Mouse (Mus musculus) intestine, embryonic 16.5 days (tissue): ENCODE data around the gene Sgo1. TPM values are rescaled to one million over a fixed set of nuclear protein-coding genes. Genes with fewer than 3 reads are reported as not detected.

Source experiments
- ATAC-seq: fragments of 200-750 bp; cut with Nextera tagmentation; 2 replicates; pipeline ENCODE4 v1.8.0; 2017; ENCODE audit warnings: moderate TSS enrichment, moderate library complexity
- H3K27ac ChIP-seq: fragments of 300-500 bp; sonication (generic); 2 replicates; pipeline ENCODE4 v1.5.1; 2014; ENCODE audit warnings: mild to moderate bottlenecking, low read length
- H3K27me3 ChIP-seq: fragments of 300-500 bp; sonication (generic); replicated peaks from 2 replicates; pipeline ENCODE4 v1.6.1; 2014; ENCODE audit warnings: low read length, control low read depth, mixed read lengths; ENCODE audit not compliant: control insufficient read depth, insufficient read depth
- H3K36me3 ChIP-seq: fragments of 300-500 bp; sonication (generic); 2 replicates; pipeline ENCODE4 v1.6.1; 2014; ENCODE audit warnings: low read length, control low read depth; ENCODE audit not compliant: control insufficient read depth, insufficient read depth
- H3K4me1 ChIP-seq: fragments of 300-500 bp; sonication (generic); 2 replicates; pipeline ENCODE4 v1.6.1; 2014; ENCODE audit warnings: low read length, control low read depth, mixed read lengths; ENCODE audit not compliant: control insufficient read depth, insufficient read depth
- H3K4me2 ChIP-seq: fragments of 300-500 bp; sonication (generic); 2 replicates; pipeline ENCODE4 v1.6.1; 2014; ENCODE audit warnings: low read depth, low read length, control low read depth
- H3K4me3 ChIP-seq: fragments of 300-500 bp; sonication (generic); 2 replicates; pipeline ENCODE4 v1.5.1; 2014; ENCODE audit warnings: mild to moderate bottlenecking, low read length
- H3K9ac ChIP-seq: fragments of 300-500 bp; sonication (generic); 2 replicates; pipeline ENCODE4 v1.6.1; 2014; ENCODE audit warnings: low read depth, low read length
- H3K9me3 ChIP-seq: fragments of 300-500 bp; sonication (generic); 2 replicates; pipeline ENCODE4 v1.6.1; 2016; ENCODE audit warnings: low read length, control low read depth; ENCODE audit not compliant: control insufficient read depth
- whole genome bisulfite sequencing: fragments of 180-500 bp; shearing (Covaris S2); extraction: QIAGEN DNeasy Blood & Tissue Kit; methylation state at CpG from one replicate; pipeline ENCODE4 v1.1.7; 2014; 5-methylcytosine and 5-hydroxymethylcytosine counted together
- polyA plus RNA-seq: library from polyadenylated mRNA; unstranded; fragments of >200 nt; fragmentation: Nextera tagmentation; extraction: Ambion mirVana; gene quantifications from 2 replicates; pipeline ENCODE4 v1.2.1, GENCODE M21; 2015

Gene Sgo1
- polyA plus RNA-seq, 1 experiment from 2014 or later, result 24.7 TPM

DNA sequence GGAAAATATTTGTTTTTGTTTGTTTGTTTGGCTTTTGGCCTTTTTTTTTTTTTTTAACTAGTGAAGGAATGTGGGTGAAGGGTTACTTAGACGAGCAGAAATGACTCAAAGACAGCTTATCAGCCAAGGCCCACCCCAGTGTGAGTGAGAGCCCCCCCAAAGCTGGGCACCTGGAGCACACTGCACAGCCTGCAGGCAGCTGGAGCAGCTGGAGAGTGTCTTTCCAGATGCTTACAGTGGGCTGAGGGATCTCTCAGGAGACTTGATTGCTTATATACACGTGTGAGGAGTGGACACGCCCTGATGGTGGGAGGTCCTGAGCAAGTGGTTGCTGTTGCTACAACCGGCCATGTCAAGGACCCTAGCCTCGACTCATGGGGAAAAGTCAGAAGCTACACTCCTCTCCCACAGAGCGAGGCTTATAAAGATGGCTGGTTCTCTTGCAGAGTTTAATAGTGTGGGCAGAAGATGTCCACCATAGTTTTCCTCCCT, 32.7 kb downstream of the Sgo1 start:
- 57% methylated on average over 6 of the region's 6 CpGs for WGBS
- Histone ChIP-seq H3K4me1 (no peaks in the 10 kb centered on the region), H3K4me2 (no peak overlapping the region), H3K27me3 (no peaks in the 10 kb centered on the region), H3K27ac (no peak overlapping the region), H3K4me3 (no peak overlapping the region), H3K36me3 (peaks cover 3% of the 10 kb centered on the region; the same call in 1 of the 2 replicates), H3K9ac (no peak overlapping the region), H3K9me3 (no peaks in the 10 kb centered on the region)
- no peak for ATAC-seq

DNA sequence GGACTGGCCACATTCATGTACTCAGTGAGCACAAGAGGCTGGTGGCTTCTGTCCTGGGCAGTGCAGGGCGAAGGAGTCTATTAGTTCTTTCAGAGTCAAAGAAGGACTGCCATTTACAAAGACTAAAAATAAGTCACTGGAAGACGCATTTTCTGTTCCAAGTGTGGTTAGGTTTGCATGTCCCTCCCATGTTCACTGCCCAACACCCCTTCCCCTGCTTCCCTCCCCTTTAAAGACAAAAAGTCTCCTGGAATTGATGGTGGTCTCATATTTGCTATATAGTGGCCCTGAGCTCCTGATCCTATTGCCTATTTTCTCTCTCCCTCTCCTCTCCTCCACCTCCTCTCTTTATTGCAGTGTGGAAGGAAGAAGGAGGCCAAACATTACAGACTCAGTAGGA, 33.2 kb downstream of the Sgo1 start:
- H3K4me1 ChIP-seq, result no peaks in the 10 kb centered on the region
- H3K9ac ChIP-seq, result no peak overlapping the region
- WGBS, result 83% methylated on average over 2 of the region's 2 CpGs
- H3K4me2 ChIP-seq, result no peak overlapping the region
- no peaks in the 10 kb centered on the region for H3K27me3 ChIP-seq
- H3K36me3 ChIP-seq, result peaks cover 3% of the 10 kb centered on the region; the same call in 1 of the 2 replicates
- no peaks in the 10 kb centered on the region for H3K9me3 ChIP-seq
- no peak overlapping the region for H3K4me3 ChIP-seq
- H3K27ac ChIP-seq, result no peak overlapping the region
- no peak for ATAC-seq

DNA sequence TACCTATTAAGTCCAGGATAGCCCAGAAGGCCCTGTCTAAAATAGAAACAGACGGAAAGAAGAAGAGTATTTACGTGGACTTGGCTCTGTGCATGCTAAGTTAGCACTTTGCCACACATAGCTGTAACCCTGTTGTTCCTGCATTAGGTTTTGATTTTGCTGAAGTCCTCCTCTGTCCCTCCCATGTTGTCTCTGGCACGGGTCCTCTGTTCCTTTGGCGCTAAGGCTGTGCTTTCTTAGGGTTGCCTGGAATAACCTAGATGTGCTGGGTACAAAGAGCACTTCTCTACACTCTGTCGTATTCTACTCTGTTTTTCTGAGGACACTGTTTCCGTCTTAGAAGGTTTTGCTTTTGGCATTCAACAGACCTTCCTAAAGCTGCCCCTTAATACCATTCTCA, 34.1 kb downstream of the Sgo1 start:
- Histone ChIP-seq H3K4me1 (no peaks in the 10 kb centered on the region), H3K36me3 (peaks cover 3% of the 10 kb centered on the region; the same call in 1 of the 2 replicates), H3K9me3 (no peaks in the 10 kb centered on the region), H3K4me3 (no peak overlapping the region), H3K9ac (no peak overlapping the region), H3K27me3 (no peaks in the 10 kb centered on the region), H3K4me2 (no peak overlapping the region), H3K27ac (no peak overlapping the region)
- WGBS, result 89% methylated on average over 6 of the region's 6 CpGs
- ATAC-seq, result no peak

DNA sequence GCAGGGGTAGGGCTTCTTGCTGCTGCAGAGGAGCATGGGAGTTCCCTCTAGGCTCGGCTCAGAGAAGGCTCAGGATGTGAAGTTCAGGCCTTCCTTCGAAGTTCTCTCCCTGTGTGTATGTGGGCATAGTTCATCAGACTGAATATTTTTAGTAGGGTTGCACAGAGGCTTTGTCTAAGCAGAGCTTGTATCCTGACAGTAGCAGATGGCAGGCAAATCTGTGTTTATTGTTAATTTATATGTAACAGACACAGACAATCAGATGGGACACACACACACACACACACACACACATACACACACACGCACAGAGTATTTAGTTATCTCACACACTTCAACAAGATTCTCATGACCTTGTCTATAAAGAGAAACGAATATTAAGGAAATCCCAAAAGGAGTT, 34.5 kb downstream of the Sgo1 start:
- no peak for ATAC-seq
- Histone ChIP-seq H3K4me2 (no peak overlapping the region), H3K27ac (no peak overlapping the region), H3K4me1 (no peaks in the 10 kb centered on the region), H3K36me3 (peaks cover 3% of the 10 kb centered on the region; the same call in 1 of the 2 replicates), H3K4me3 (no peak overlapping the region), H3K9ac (no peak overlapping the region), H3K27me3 (no peaks in the 10 kb centered on the region), H3K9me3 (no peaks in the 10 kb centered on the region)
- 83% methylated on average over 4 of the region's 4 CpGs for WGBS

DNA sequence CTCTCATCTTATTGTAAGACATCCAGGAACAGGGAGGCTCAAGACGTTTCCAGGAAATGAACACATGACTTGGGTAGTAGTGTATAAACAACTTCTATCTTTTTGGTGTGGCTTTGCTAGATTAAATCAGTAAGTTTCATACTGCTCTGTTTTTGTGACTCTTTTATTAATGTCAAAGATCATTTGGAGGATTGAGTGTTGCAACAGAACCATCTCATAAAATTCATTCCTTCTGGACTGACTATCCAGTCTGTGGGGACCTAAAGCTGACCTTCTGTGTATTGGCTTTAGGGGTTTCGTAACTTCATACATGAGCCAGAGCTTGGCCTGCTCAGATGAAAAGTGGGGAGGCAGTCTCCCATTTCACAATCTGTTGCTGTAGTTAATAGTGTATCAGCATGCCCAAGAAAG, 38.9 kb downstream of the Sgo1 start:
- no peak overlapping the region for H3K27ac ChIP-seq
- no peak overlapping the region for H3K4me2 ChIP-seq
- 84% methylated on average over 2 of the region's 2 CpGs for WGBS
- no peaks in the 10 kb centered on the region for H3K27me3 ChIP-seq
- H3K4me1 ChIP-seq, result no peaks in the 10 kb centered on the region
- no peak overlapping the region for H3K9ac ChIP-seq
- no peaks in the 10 kb centered on the region for H3K9me3 ChIP-seq
- ATAC-seq, result no peak
- no peak overlapping the region for H3K4me3 ChIP-seq
- peaks cover 8% of the 10 kb centered on the region; the same call in 1 of the 2 replicates for H3K36me3 ChIP-seq

DNA sequence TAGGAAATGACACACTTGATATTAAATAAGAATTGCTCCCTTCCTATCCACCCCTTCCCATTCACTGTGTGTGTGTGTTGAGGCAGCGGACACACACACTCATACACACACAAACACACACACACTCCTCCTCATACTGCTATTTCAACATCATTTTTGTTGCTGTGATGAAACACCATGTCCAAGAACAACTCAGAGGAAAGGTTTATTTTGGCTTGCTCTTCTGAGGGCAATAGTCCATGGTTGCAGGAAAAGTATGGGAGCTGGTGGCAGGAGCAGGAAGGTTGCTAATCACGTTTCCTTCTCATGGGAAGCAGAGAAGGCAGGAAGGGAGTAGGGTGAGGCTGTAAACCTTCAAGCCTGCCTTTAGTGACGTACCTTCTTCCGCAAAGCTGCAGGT, 45.8 kb downstream of the Sgo1 start:
- no peak for ATAC-seq
- H3K36me3 ChIP-seq, result peaks cover 7% of the 10 kb centered on the region; the same call in 1 of the 2 replicates

DNA sequence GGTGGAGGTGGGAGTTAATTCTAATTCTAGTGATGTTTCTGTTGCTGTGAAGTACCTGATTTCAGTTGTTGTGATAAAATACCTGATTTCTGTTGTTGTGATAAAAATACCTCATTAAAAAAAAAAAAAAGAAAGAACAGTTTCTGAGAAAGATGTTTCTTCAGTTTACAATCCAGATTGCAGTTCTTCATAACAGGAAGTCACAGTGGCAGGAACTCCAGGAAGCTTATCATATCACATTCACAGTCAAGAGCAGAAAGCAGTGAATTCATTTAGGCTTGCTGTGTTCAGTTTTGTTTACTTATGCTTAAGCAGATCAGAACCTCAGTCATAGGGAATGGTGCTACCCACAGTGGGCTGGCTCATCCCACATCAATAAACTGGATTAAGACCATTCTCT, 57.8 kb downstream of the Sgo1 start:
- Histone ChIP-seq H3K9me3 (no peaks in the 10 kb centered on the region), H3K27ac (no peak overlapping the region), H3K4me3 (no peak overlapping the region), H3K27me3 (no peaks in the 10 kb centered on the region), H3K36me3 (peaks cover 4% of the 10 kb centered on the region; the same call in 1 of the 2 replicates), H3K4me1 (no peaks in the 10 kb centered on the region), H3K4me2 (no peak overlapping the region), H3K9ac (no peak overlapping the region)
- no peak for ATAC-seq

More for the DNA sequence above, 45.8 kb downstream of the Sgo1 start:
- H3K9me3 ChIP-seq, result no peaks in the 10 kb centered on the region
- H3K4me2 ChIP-seq, result no peak overlapping the region
- H3K27me3 ChIP-seq, result no peaks in the 10 kb centered on the region
- no peak overlapping the region for H3K4me3 ChIP-seq
- H3K4me1 ChIP-seq, result no peaks in the 10 kb centered on the region
- WGBS, result 80% methylated on average over 4 of the region's 4 CpGs
- no peak overlapping the region for H3K9ac ChIP-seq
- no peak overlapping the region for H3K27ac ChIP-seq

DNA sequence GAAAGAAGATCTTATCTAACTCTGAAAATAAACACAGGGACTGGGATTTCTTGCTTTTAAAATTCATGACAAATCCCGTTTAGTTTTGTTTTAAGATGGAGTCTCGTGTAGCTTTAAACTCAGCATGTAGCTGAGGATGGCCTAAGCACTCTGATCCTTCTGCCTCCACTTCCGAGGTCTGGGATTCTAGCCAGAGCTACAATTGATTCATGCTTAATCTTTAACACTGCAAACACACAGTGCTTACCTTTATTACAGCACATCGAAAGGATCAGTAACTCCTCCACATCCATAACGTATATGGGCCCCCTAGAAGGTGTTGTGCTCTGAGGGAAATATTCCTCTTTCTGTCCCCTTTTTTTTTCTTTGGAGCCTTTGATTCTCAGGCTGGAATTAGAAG, 61.0 kb downstream of the Sgo1 start:
- 49% methylated on average over 5 of the region's 5 CpGs for WGBS

DNA sequence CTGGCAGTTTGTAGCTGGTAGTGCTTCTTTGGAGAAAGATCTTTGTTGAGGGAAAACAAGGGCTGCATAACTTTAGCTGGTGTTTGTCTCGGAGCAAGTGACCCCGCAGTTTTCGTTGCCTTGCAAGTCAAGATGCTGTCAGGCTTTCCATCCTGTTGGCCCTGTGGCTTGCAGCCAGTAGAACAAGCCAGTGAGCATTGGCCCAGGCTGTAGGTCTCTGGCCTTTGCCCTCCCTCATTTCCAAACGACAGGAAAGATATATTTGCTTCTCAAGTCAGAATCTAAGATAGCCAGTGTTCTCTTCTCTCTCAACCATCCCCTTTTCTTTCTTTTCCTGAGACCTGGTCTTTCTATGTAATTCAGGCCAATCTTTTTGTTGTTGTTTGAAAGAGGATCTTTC, 61.6 kb downstream of the Sgo1 start:
- 77% methylated on average over 4 of the region's 4 CpGs for WGBS
- no peak overlapping the region for H3K4me3 ChIP-seq

More for the DNA sequence above, 61.0 kb downstream of the Sgo1 start:
- H3K27me3 ChIP-seq, result no peaks in the 10 kb centered on the region
- no peak overlapping the region for H3K9ac ChIP-seq
- no peaks in the 10 kb centered on the region for H3K4me1 ChIP-seq
- H3K4me2 ChIP-seq, result no peak overlapping the region
- no peak for ATAC-seq
- no peaks in the 10 kb centered on the region for H3K9me3 ChIP-seq
- peaks cover 6% of the 10 kb centered on the region; the same call in 1 of the 2 replicates for H3K36me3 ChIP-seq
- H3K27ac ChIP-seq, result no peak overlapping the region
- H3K4me3 ChIP-seq, result no peak overlapping the region

DNA sequence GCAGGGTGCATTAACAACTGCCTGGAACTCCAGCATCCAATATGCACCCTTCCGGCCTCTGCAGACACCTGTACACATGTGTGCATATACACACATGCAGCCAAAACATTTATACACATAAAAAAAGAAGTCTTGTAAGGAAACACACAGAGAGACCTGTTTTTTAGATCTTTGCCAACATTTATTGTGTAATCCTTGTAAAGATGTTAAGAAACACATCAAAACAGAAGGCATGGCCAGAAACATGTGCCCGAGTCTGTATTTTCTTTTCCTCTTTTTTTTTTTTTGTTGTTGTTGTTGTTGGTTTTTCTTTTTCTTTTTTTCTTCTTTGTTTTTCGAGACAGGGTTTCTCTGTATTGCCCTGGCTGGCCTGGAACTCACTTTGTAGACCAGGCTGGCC, 63.0 kb downstream of the Sgo1 start:
- no peak overlapping the region for H3K27ac ChIP-seq
- H3K9me3 ChIP-seq, result no peaks in the 10 kb centered on the region
- no peak overlapping the region for H3K9ac ChIP-seq
- 85% methylated on average over 3 of the region's 3 CpGs for WGBS
- no peaks in the 10 kb centered on the region for H3K27me3 ChIP-seq
- ATAC-seq, result no peak
- no peak overlapping the region for H3K4me2 ChIP-seq
- H3K36me3 ChIP-seq, result peaks cover 6% of the 10 kb centered on the region; the same call in 1 of the 2 replicates
- H3K4me3 ChIP-seq, result no peak overlapping the region
- no peaks in the 10 kb centered on the region for H3K4me1 ChIP-seq

More for the DNA sequence above, 61.6 kb downstream of the Sgo1 start:
- Histone ChIP-seq H3K4me1 (no peaks in the 10 kb centered on the region), H3K9me3 (no peaks in the 10 kb centered on the region), H3K36me3 (peaks cover 6% of the 10 kb centered on the region; the same call in 1 of the 2 replicates), H3K27ac (no peak overlapping the region), H3K4me2 (no peak overlapping the region), H3K9ac (no peak overlapping the region), H3K27me3 (no peaks in the 10 kb centered on the region)
- no peak for ATAC-seq
